Mouse (Mus musculus): Measurements from ENCODE around the gene Stk32c. TPM values are rescaled to one million over a fixed set of nuclear protein-coding genes. Genes with fewer than 3 reads are reported as not detected.

The Stk32c gene
- polyA plus RNA-seq, 1 experiment from 2014 or later, result 0.22 TPM

DNA sequence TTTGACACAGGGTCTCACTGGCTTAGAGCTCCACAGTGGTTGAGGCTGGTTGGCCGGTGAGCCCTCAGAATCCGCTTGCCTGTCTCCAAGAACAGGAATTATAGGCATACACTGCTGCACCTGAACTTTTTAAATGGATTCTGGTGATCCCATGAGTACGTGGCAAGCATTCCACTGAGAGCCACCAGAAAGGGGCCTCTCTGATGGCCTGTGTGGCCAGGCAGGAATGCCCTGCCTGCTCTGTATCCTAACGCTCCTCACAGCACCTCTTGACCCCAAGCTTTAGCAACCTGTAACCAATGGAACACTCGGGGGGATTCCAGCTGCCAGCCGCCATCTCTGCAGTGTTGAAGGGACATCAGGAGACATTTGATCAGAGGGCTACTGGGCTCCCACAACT, 1.3 kb downstream of the Stk32c start:
- no peaks in the 10 kb centered on the region for H3K36me3 ChIP-seq
- H3K27ac ChIP-seq (replicated peaks), result peak overlapping the region; percentile 97
- DNase-seq (ENCODE audit: low spot score), result no peak
- peaks cover 25% of the 10 kb centered on the region for H3K4me1 ChIP-seq
- WGBS, result 85% methylated on average over 6 of the region's 6 CpGs
- no peak overlapping the region for H3K4me3 ChIP-seq
- no peaks in the 10 kb centered on the region for H3K9me3 ChIP-seq (replicated peaks)
- no peaks in the 10 kb centered on the region for H3K27me3 ChIP-seq (ENCODE audit: low read depth, poor library complexity, severe bottlenecking)

DNA sequence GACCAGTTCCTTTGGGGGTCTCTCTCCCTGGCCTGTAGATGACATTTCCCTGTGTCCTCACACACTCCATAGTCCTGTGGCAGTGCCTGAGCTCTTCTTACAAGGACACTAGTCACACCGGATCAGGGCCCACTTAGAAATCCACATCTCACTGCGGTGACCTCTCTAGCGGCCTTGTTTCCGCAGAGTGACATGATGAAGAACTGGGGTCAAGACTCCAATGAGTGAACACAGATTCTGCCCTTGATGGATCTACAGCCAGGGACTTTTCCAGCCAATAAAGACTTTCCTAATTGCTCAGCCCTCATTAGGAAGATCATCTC, 4.4 kb downstream of the Stk32c start:
- Histone ChIP-seq H3K9me3 (replicated peaks) (no peaks in the 10 kb centered on the region), H3K36me3 (no peaks in the 10 kb centered on the region), H3K4me1 (peaks cover 20% of the 10 kb centered on the region), H3K27me3 (ENCODE audit: low read depth, poor library complexity, severe bottlenecking) (no peaks in the 10 kb centered on the region), H3K4me3 (no peak overlapping the region), H3K27ac (replicated peaks) (no peak overlapping the region)
- no peak for DNase-seq (ENCODE audit: low spot score)
- 86% methylated on average over 4 of the region's 4 CpGs for WGBS

DNA sequence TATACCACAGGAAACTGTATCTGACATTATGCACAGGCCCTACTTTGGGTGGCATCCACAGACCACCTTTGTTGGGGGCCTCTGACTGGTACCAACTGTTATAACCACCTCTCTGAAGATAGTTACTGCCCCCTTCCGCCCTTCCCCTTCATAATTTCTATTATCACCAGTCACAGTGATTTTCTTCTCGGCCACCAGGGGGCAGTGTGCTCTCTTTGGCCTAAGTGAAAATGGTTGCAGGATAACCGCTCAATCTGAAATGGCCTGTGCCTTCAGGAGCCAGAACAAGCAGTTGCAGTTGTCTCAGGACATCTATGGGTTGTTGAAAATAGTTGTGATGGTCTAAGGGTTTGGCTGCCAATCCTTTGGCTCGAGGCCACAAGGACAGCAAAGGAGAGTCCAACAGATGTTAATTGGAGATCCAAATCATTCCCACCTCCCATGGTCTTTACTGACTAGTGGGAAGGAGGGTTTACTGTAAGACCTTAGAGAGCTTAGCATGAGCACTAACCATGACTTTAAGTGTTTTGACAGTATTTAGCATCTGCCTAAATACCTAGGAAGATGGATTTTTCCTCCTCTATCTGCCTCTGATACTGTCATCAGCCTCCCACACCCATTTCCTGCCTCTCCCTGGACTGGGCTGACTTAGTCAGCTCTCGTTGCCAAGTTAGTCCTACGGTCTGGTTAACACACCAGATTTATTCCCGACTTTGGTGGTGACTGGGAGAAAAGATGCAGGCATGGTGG, 4.9 kb downstream of the Stk32c start:
- Histone ChIP-seq H3K9me3 (replicated peaks) (no peaks in the 10 kb centered on the region), H3K4me1 (peaks cover 15% of the 10 kb centered on the region), H3K27me3 (ENCODE audit: low read depth, poor library complexity, severe bottlenecking) (no peaks in the 10 kb centered on the region), H3K4me3 (no peak overlapping the region), H3K36me3 (no peaks in the 10 kb centered on the region), H3K27ac (replicated peaks) (no peak overlapping the region)
- 35% methylated on average over 7 of the region's 7 CpGs for WGBS
- peak; percentile 65 for DNase-seq (ENCODE audit: low spot score)

DNA sequence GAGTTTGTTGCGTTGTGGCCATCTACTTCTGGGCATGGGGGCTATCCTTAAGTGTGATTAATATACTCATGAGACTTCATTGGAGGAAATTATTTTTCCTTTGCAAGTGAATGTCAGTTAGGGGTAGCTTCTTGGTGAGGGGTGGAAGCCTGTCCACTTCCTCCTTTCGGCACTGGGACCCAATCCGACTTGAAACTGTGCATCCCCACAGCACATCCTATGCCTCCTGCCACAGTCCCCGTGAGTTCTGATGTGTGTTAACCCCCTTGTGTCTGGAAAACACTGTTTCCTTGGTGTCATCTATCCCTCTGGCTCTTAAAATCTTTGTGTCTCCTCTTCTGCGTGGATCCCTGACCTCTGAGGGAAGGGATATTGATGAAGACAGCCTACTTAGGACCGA, 11.9 kb downstream of the Stk32c start:
- Histone ChIP-seq H3K27ac (replicated peaks) (no peak overlapping the region), H3K36me3 (no peaks in the 10 kb centered on the region), H3K4me1 (no peaks in the 10 kb centered on the region), H3K4me3 (no peak overlapping the region), H3K9me3 (replicated peaks) (no peaks in the 10 kb centered on the region), H3K27me3 (ENCODE audit: low read depth, poor library complexity, severe bottlenecking) (0 out of 2 replicates have a peak, but pooled peaks cover 4% of the 10 kb centered on the region)
- 69% methylated on average over 6 of the region's 6 CpGs for WGBS
- DNase-seq (ENCODE audit: low spot score), result no peak

DNA sequence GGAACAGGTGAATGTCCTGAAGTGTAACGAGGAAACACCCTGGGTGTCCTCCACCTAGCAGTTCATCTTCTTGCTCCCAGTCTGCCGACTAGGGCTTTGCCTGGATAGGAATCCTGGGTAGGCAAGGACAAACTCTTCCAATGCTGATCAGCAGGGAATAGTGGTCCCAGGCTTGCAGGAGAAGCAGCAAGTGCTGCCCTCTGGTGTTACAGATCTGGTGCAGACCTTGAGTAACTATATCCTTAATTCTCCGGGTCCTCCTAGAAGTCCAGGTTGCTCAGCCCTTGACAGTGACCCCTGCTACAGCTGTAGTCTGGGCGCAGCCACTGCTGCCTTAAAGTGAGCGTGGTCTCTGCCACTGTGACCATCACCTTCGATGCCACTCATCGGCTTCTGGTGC, 13.0 kb downstream of the Stk32c start:
- Histone ChIP-seq H3K4me1 (no peaks in the 10 kb centered on the region), H3K36me3 (no peaks in the 10 kb centered on the region), H3K9me3 (replicated peaks) (no peaks in the 10 kb centered on the region), H3K27me3 (ENCODE audit: low read depth, poor library complexity, severe bottlenecking) (0 out of 2 replicates have a peak, but pooled peaks cover 4% of the 10 kb centered on the region), H3K4me3 (no peak overlapping the region), H3K27ac (replicated peaks) (no peak overlapping the region)
- WGBS, result 33% methylated on average over 7 of the region's 7 CpGs
- peak; percentile 63 for DNase-seq (ENCODE audit: low spot score)

DNA sequence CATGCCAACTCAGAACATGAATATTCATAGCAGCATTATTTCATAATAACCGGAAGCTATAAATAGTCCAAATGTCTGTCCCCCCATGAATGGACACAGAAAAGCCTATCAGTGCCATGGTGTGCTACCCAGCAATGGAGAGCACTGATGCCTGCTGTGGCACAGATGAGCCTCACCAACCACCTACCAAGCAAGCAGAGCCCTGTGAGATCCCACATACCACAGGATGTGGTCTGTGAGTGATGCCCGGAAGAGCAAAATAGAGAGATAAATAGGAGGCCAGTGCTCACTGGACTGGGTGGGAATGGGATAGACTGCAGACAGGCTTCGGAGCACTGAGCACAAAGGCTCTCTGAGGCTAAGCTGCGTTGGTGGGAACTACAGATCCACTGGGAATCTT, 16.1 kb downstream of the Stk32c start:
- Histone ChIP-seq H3K27ac (replicated peaks) (no peak overlapping the region), H3K27me3 (ENCODE audit: low read depth, poor library complexity, severe bottlenecking) (peaks cover 10% of the 10 kb centered on the region; the same call in 1 of the 2 replicates), H3K9me3 (replicated peaks) (no peaks in the 10 kb centered on the region), H3K36me3 (no peaks in the 10 kb centered on the region), H3K4me1 (no peaks in the 10 kb centered on the region), H3K4me3 (no peak overlapping the region)
- WGBS, result 86% methylated on average over 4 of the region's 4 CpGs
- DNase-seq (ENCODE audit: low spot score), result no peak

DNA sequence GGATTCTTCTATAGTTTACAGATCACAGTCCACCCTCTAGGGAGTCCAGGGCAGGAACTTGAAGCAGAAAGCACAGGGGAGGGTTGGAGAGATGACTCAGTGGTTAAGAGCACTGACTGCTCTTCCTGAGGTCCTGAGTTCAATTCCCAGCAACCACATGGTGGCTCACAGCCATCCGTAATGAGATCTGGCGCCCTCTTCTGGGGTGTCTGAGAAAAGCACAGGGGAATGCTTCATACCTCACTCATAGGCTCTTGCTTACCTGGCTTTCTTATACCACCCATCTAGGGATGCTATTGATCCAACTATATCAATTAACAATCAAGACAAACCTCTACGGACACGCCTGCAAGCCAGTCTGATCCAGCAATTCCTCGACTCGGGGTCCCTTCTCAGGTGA, 21.5 kb downstream of the Stk32c start:
- peaks cover 14% of the 10 kb centered on the region for H3K4me1 ChIP-seq
- H3K36me3 ChIP-seq, result no peaks in the 10 kb centered on the region
- H3K27ac ChIP-seq (replicated peaks), result no peak overlapping the region
- no peak for DNase-seq (ENCODE audit: low spot score)
- peaks cover 51% of the 10 kb centered on the region for H3K27me3 ChIP-seq (ENCODE audit: low read depth, poor library complexity, severe bottlenecking)
- H3K4me3 ChIP-seq, result no peak overlapping the region
- WGBS, result 71% methylated on average over 6 of the region's 6 CpGs
- peaks cover 18% of the 10 kb centered on the region; the same call in 1 of the 2 replicates for H3K9me3 ChIP-seq (replicated peaks)

DNA sequence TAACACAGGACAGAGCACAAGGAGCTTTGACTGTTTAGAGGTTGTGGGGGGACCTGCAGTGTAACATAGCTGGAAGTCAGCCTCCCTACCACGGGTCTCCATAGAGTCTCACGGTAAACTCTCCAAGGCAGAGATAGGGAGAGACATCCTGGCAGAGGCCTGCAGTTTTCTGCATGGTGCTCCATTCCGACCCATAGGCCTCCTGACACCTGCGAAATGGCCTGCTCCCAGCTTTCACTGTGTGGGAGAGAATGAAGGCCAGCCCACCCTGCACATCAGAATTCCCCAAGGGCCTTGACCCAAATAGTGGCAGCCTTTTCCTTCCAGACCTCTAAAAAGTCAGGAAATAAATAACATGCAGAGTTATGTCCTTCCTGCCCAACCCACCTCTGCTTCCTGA, 22.5 kb downstream of the Stk32c start:
- Histone ChIP-seq H3K27ac (replicated peaks) (no peak overlapping the region), H3K4me1 (peaks cover 14% of the 10 kb centered on the region), H3K27me3 (ENCODE audit: low read depth, poor library complexity, severe bottlenecking) (peaks cover 61% of the 10 kb centered on the region), H3K36me3 (no peaks in the 10 kb centered on the region), H3K4me3 (no peak overlapping the region), H3K9me3 (replicated peaks) (peaks cover 18% of the 10 kb centered on the region; the same call in 1 of the 2 replicates)
- no peak for DNase-seq (ENCODE audit: low spot score)
- 89% methylated on average over 4 of the region's 4 CpGs for WGBS

DNA sequence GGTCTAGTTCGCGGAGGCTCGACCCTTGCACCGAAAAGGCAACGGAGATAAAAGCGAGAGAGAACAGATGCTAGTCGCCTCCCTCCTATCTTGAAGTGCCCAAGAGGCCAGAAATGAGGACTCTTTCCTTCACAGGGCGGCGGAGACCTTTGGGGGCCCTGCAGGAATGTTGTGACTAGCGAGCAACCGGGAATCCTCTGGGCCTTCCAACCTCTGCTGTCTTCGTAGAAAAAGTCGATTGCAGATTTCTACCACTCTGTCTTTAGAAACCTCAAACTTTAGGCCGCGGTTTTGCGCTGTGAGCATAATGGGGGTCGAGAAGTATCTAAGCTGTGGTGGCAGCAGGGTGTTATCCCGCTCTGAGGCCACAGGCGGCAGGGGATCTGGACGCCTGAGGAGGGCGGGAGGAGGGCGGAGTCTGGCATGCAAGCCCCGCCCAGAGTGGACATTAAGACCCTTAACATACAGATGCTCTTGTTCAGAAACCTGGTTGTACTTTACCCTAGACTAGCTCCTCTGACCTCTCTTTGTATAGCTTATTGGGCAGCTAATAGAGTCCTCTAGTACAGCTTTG, 24.4 kb downstream of the Stk32c start:
- Histone ChIP-seq H3K36me3 (no peaks in the 10 kb centered on the region), H3K27ac (replicated peaks) (peak overlapping the region; percentile 80), H3K4me3 (peak overlapping the region; percentile 78), H3K9me3 (replicated peaks) (peaks cover 18% of the 10 kb centered on the region; the same call in 1 of the 2 replicates), H3K27me3 (ENCODE audit: low read depth, poor library complexity, severe bottlenecking) (peaks cover 74% of the 10 kb centered on the region), H3K4me1 (peaks cover 14% of the 10 kb centered on the region)
- peak; percentile 69 for DNase-seq (ENCODE audit: low spot score)
- WGBS, result 2% methylated on average over 23 of the region's 23 CpGs

DNA sequence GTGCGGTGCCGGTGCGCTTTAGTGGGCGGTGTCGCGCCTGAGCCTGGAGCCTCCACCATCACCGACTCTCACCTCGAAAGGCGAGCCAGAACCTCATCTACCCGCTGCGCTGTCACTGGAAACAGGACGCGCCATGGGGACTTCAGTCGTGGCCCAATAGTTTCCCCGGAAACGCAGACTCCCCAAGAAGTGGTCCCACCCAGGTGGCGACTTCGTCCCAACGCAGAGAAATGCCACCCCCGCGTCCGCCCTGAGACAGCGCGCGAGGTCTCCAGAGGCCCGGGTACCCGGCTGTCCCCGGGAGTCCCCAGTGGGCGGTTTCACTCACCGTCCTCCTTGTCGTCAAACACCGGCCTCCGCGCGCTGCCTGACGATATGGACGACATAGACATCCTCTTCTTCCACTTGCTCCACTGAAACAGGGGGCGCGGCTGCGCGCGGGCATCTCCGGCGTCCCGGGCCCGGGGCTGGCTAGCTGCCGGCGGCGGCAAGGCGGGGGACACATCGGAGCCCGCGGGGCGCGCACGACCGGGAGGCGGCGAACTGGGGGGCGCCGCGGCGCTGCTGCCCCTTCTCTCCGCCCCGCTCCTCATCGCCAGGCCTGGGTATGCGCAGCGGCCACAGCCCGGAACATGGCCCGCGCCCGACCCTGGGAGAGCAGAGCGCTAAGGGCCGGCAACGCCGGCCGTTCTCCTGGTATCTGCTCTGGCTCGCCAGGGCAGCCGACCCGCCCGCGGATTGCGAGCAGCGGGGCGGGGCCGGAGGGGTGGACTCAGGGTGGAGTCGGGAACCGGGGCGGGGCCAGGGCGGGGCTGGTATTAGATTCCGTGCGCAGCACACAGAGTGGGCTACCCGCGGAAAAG, 25.1 kb downstream of the Stk32c start:
- peak overlapping the region; percentile 78 for H3K4me3 ChIP-seq
- H3K9me3 ChIP-seq (replicated peaks), result peaks cover 18% of the 10 kb centered on the region; the same call in 1 of the 2 replicates
- H3K27me3 ChIP-seq (ENCODE audit: low read depth, poor library complexity, severe bottlenecking), result peaks cover 70% of the 10 kb centered on the region
- H3K36me3 ChIP-seq, result no peaks in the 10 kb centered on the region
- H3K4me1 ChIP-seq, result peaks cover 14% of the 10 kb centered on the region
- DNase-seq (ENCODE audit: low spot score), result peak; percentile 89
- peak overlapping the region; percentile 80 for H3K27ac ChIP-seq (replicated peaks)
- WGBS, result under 1% methylated on average over 87 of the region's 94 CpGs

DNA sequence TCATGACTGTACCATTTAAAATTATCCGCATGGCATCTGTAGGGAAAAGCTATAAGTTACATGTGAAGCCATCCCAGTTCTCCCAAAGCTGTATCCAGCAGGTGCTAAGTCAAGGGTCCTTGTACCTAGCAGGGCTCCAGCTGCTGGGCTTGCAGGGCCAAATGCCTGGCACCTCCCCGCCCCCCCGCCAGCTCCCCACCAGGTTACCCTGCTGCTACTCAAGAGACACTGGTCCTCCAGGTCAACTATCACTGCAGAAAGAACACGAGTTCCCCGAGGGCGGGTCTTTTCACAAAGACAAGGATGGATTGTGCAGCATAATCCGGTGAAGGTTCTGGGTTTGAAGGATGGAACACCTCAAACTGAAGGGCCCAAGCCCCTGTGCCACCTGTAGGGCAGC, 25.8 kb downstream of the Stk32c start:
- Histone ChIP-seq H3K9me3 (replicated peaks) (peaks cover 18% of the 10 kb centered on the region; the same call in 1 of the 2 replicates), H3K27me3 (ENCODE audit: low read depth, poor library complexity, severe bottlenecking) (peaks cover 69% of the 10 kb centered on the region), H3K36me3 (no peaks in the 10 kb centered on the region), H3K27ac (replicated peaks) (no peak overlapping the region), H3K4me3 (peak overlapping the region; percentile 78), H3K4me1 (peaks cover 14% of the 10 kb centered on the region)
- DNase-seq (ENCODE audit: low spot score), result no peak
- WGBS, result 36% methylated on average over 7 of the region's 7 CpGs

DNA sequence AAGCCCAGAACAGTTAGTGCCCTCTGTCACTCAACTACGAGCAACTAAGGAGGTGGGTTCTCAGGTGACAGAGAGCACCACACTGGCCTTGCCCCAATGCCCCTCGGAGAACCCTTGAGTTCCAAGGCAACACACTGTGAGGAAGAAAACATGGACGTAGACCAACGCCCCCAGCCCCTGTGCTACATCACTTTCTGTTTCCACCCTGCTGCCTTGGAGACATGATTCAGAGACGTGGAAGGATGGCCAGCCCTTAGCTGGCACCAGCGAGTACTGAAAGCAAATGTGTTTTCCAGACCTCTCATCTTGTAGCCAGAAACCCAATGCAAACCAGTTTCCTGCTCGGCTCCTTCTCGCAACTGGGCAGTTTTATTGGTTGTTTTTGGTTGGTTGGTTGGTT, 26.7 kb downstream of the Stk32c start:
- DNase-seq (ENCODE audit: low spot score), result no peak
- WGBS, result 82% methylated on average over 8 of the region's 8 CpGs
- Histone ChIP-seq H3K36me3 (no peaks in the 10 kb centered on the region), H3K4me1 (peaks cover 14% of the 10 kb centered on the region), H3K27me3 (ENCODE audit: low read depth, poor library complexity, severe bottlenecking) (peaks cover 69% of the 10 kb centered on the region), H3K9me3 (replicated peaks) (peaks cover 17% of the 10 kb centered on the region; the same call in 1 of the 2 replicates), H3K27ac (replicated peaks) (no peak overlapping the region), H3K4me3 (no peak overlapping the region)
